Mouse (Mus musculus) heart, adult 18-20 months (tissue): ENCODE data around the gene Dus2. TPM values are rescaled to one million over a fixed set of nuclear protein-coding genes. Genes with fewer than 3 reads are reported as not detected.
"Not testable (repeated sequence)": the region's sequence is repeated elsewhere in the genome, so short reads cannot be mapped to it uniquely, and the experiment has no call there.

ENCODE experiments used
- DNase-seq, 2 experiments: peaks; one replicate each; pipeline ENCODE4 v3.0.0; 2021 to 2022; ENCODE audit warnings: mixed read lengths in 1 of 2
- long read RNA-seq, 2 experiments: library from polyadenylated mRNA; stranded (forward); transcript quantifications; one replicate each; pipeline ENCODE4 v2.0.0; 2021
- total RNA-seq, 2 experiments: library from RNA; stranded (reverse); gene quantifications; 2 replicates each; pipeline ENCODE4 v1.2.3; 2021

Dus2 gene
- 10 to 100 TPM in 1 of 2 experiments, 1 to 10 TPM in 1; 8.3 to 10.1 TPM for total RNA-seq
- long read RNA-seq, experiment 1, transcript Dus2-201 (16 exons, 1,860 nt) = major isoform, 7 of 13 reads
- long read RNA-seq, experiment 1, partial matches to known transcripts = 0 of 13 reads
- long read RNA-seq, experiment 1, other reads (novel, unspliced or antisense) = 6 of 13 reads
- long read RNA-seq, experiment 2, transcript Dus2-201 (16 exons, 1,860 nt) = major isoform, 5 of 9 reads
- long read RNA-seq, experiment 2, partial matches to known transcripts = 2 of 9 reads
- long read RNA-seq, experiment 2, other reads (novel, unspliced or antisense) = 2 of 9 reads

- DNase-seq = peak; percentile 84 to 93
Measured at GRCm38 (mm10) chr8:105990856-105991387, at the start of gene Dus2. Gene Dus2 (plus strand): TSS chr8:105991337.

- DNase-seq = no peak
Measured at GRCm38 (mm10) chr8:105942026-105942425, 49.1 kb upstream of the Dus2 start.

- DNase-seq = no peak
Measured at GRCm38 (mm10) chr8:105942542-105942941, 48.6 kb upstream of the Dus2 start.

GRCm38 (mm10) chr8:105943321-105943739 lies 47.8 kb upstream of the Dus2 start, which contains the start of gene Lcat:
Gene Lcat (minus strand): TSS chr8:105943382.
- DNase-seq = peak in 1 of 2 experiments; percentile 41

- peak; percentile 42 to 62 for DNase-seq
Measured at GRCm38 (mm10) chr8:105949350-105949749, 41.8 kb upstream of the Dus2 start.

GRCm38 (mm10) chr8:105951057-105951659 lies 40.0 kb upstream of the Dus2 start:
- peak; percentile 58 to 65 for DNase-seq

GRCm38 (mm10) chr8:105956556-105956955 lies 34.6 kb upstream of the Dus2 start:
- DNase-seq = peak; percentile 45 to 54

- peak; percentile 60 to 78 for DNase-seq
Measured at GRCm38 (mm10) chr8:105957813-105958212, 33.3 kb upstream of the Dus2 start.

- DNase-seq = peak; percentile 58 to 64
Measured at GRCm38 (mm10) chr8:105959350-105959749, 31.8 kb upstream of the Dus2 start.

- DNase-seq = no peak
Measured at GRCm38 (mm10) chr8:105961101-105961500, 30.0 kb upstream of the Dus2 start.

- peak in 1 of 2 experiments; percentile 2 for DNase-seq
Measured at GRCm38 (mm10) chr8:105961536-105961935, 29.6 kb upstream of the Dus2 start.

GRCm38 (mm10) chr8:105964506-105965265 lies 26.5 kb upstream of the Dus2 start:
- peak in 1 of 2 experiments; percentile 32 for DNase-seq

GRCm38 (mm10) chr8:105965266-105965904 lies 25.8 kb upstream of the Dus2 start:
- peak; percentile 68 to 81 for DNase-seq

- DNase-seq = peak; percentile 89 to 90
Measured at GRCm38 (mm10) chr8:105965905-105966341, 25.2 kb upstream of the Dus2 start, which contains the start of gene Slc12a4. Gene Slc12a4 (minus strand): TSS chr8:105966097.

GRCm38 (mm10) chr8:105966692-105967311 lies 24.3 kb upstream of the Dus2 start:
- peak; percentile 34 to 61 for DNase-seq

- no peak for DNase-seq
Measured at GRCm38 (mm10) chr8:105969367-105969766, 21.8 kb upstream of the Dus2 start.

GRCm38 (mm10) chr8:105971019-105971720 lies 20.0 kb upstream of the Dus2 start:
- no peak for DNase-seq

GRCm38 (mm10) chr8:105975363-105975762 lies 15.8 kb upstream of the Dus2 start:
- DNase-seq = no peak

GRCm38 (mm10) chr8:105979325-105979724 lies 11.8 kb upstream of the Dus2 start, which contains the start of gene Dpep3:
Gene Dpep3 (minus strand): TSS chr8:105979429.
- no peak for DNase-seq

- no peak for DNase-seq
Measured at GRCm38 (mm10) chr8:105981146-105981545, 10.0 kb upstream of the Dus2 start.

- DNase-seq = not testable (repeated sequence)
Measured at GRCm38 (mm10) chr8:105983406-105983805, 7.7 kb upstream of the Dus2 start.
